Mouse (Mus musculus) spleen, adult 10 weeks (tissue): ENCODE data around the gene Armcx5. TPM values are rescaled to one million over a fixed set of nuclear protein-coding genes. Genes with fewer than 3 reads are reported as not detected.

ENCODE experiments used
- polyA plus RNA-seq: library from polyadenylated mRNA; stranded (reverse); fragments of 350-450 nt; fragmentation: Illumina TruSeq; extraction: RNeasy Lipid Tissue Mini Kit (QIAGEN cat#74804); gene quantifications from one replicate; pipeline ENCODE4 v1.2.3, GENCODE M21; 2015; ENCODE audit warnings: low replicate concordance; ENCODE audit not compliant: insufficient read depth

Armcx5 gene
- polyA plus RNA-seq: 19.6 TPM

DNA sequence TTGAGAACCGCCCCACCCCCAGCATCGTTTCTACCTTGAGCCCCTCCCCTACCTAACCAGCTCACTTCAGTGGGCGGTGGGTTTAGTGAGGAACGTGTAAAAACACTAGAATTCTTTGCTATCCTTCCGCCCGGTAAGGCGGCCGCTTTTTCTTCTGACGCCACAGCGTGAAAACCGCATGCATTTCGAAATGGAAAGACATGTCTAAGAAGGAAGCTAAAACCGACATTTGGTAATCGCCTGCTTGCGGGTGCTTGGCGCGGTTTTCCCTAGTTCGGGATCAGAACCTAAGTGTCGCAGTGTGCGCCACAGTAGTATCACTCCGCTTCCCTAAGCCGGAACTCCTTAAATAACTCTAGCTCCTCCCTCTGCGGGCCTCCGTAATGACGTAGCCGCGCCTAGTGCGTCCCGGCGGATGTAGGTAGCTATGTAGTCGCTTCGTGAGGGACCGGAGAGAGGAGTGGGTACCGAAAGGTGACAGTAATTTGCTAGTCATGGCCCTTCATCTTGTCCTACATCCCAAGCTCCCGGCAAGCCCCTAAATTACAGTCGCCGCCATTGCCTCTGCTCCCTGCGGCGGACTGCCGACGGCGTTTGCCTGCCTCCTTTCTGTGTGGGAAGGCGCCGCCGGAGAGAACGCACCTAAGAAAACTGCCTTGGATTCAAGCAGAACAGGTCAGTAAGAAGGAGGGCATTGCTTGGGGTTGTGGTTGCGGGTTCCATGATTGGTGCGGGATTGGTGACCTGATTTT lies at the start of gene Armcx5, which contains the start of gene Gprasp1:
Armcx5 (plus strand) TSS at position 430 of the 752 bp plus-strand sequence.
Gprasp1 (plus strand) TSS at position 430 of the 752 bp plus-strand sequence.

DNA sequence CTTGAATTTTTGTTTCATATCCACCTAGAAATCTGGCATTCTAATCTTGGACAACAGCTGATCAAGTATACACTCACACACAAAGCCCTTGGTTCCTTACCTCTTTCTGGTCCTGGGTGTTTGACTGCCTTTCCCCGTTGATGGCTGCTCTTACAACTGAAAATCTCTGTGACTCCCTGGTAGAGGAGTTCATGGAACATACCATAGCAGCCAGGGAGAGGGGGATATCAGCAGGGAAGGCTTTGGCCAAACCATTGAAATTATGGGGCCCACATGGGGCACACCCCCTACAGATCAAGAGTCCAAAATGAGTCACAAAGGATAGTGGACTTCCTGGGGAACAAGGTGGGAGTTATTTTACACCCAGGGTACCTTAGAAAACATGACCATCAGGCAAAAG lies 48.9 kb upstream of the Armcx5 start, which contains the start of gene Tcp11x2:
Tcp11x2 (minus strand) TSS at position 158 of the 400 bp plus-strand sequence.

DNA sequence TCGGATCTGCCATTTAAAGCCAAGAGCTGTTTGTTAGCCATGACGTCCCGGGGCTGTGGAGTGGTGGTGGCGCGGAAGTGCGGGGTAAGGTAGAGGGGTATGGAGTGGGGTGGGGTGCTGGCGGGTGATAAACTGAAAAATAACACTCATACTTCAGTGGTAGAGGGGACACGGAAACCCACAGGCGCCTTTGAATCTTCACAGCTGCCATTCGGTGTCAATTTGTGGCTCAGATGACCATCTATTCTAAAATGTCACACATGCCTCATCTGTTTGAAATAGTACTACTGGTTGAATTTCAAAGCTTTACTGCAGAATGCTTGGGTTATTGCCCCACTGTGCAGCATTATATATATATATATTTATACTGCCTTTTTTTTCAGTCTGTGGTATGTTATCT lies 17.4 kb upstream of the Armcx5 start, which contains the start of gene Tmsb15a:
Tmsb15a (minus strand) TSS at position 101 of the 400 bp plus-strand sequence.

Other genes with a start within 250 kb of the Armcx5 start
- not detected for gene AV320801, start 248.1 kb upstream of the Armcx5 start, polyA plus RNA-seq
- gene Nxf7, start 144.0 kb upstream of the Armcx5 start, polyA plus RNA-seq: 0.32 TPM
- gene Prame, start 115.0 kb upstream of the Armcx5 start, polyA plus RNA-seq: not detected
- not detected for gene Tcp11x2, start 48.9 kb upstream of the Armcx5 start, polyA plus RNA-seq
- not detected for gene Tmsb15a, start 17.5 kb upstream of the Armcx5 start, polyA plus RNA-seq
- 59.5 TPM for gene Gprasp1, start within 50 bp of the Armcx5 start, polyA plus RNA-seq
- 17.4 TPM for gene Bhlhb9, start 54.9 kb downstream of the Armcx5 start, polyA plus RNA-seq
- gene Gprasp2, start 96.3 kb downstream of the Armcx5 start, polyA plus RNA-seq: 7.5 TPM